Mouse (Mus musculus) liver, adult 2 months (tissue): ENCODE measurements around the gene 1700024G13Rik. TPM values are rescaled to one million over a fixed set of nuclear protein-coding genes. Genes with fewer than 3 reads are reported as not detected.
A peak's percentile ranks its signal among the peaks of the same experiment; 100 is the strongest.

Experiments used
- DNase-seq: peaks from one replicate; pipeline ENCODE4 v3.0.0-alpha.2; 2011; ENCODE audit warnings: low read depth, low spot score; ENCODE audit errors: extremely low read depth
- H3K27ac ChIP-seq: fragments of 200-500 bp; replicated peaks from 2 replicates; pipeline ENCODE4 v1.5.1; 2012; ENCODE audit warnings: low read depth, mild to moderate bottlenecking, control low read depth, inconsistent platforms, low read length; ENCODE audit not compliant: insufficient read depth
- H3K27me3 ChIP-seq: fragments of 200-500 bp; 2 replicates; pipeline ENCODE4 v1.6.1; 2012; ENCODE audit warnings: mild to moderate bottlenecking, moderate library complexity, low read length, inconsistent platforms; ENCODE audit not compliant: control insufficient read depth, insufficient read depth
- H3K36me3 ChIP-seq: fragments of 200-500 bp; 2 replicates; pipeline ENCODE4 v1.6.1; 2012; ENCODE audit warnings: low read length, inconsistent platforms; ENCODE audit not compliant: control insufficient read depth, insufficient read depth
- H3K4me1 ChIP-seq: fragments of 200-500 bp; 2 replicates; pipeline ENCODE4 v1.6.1; 2011; ENCODE audit warnings: low read length; ENCODE audit not compliant: control insufficient read depth, insufficient read depth
- H3K4me3 ChIP-seq: fragments of 200-500 bp; 2 replicates; pipeline ENCODE4 v1.5.1; 2011; ENCODE audit warnings: low read depth, mild to moderate bottlenecking, control low read depth, low read length, moderate library complexity; ENCODE audit not compliant: insufficient read depth
- H3K79me2 ChIP-seq: fragments of 200-500 bp; 2 replicates; pipeline ENCODE4 v1.6.1; 2012; ENCODE audit warnings: inconsistent platforms, mild to moderate bottlenecking, low read length, moderate library complexity; ENCODE audit not compliant: control insufficient read depth, insufficient read depth
- H3K9ac ChIP-seq: fragments of 200-500 bp; 2 replicates; pipeline ENCODE4 v1.6.1; 2012; ENCODE audit warnings: low read depth, mild to moderate bottlenecking, control low read depth, inconsistent platforms, low read length
- CTCF ChIP-seq: fragments of 200-500 bp; IDR thresholded peaks from 2 replicates; pipeline ENCODE4 v1.5.1; 2011; ENCODE audit warnings: low read depth, low read length, control low read depth
- POLR2A ChIP-seq: fragments of 200-500 bp; IDR thresholded peaks from 2 replicates; pipeline ENCODE4 v1.6.1; 2011; ENCODE audit warnings: low read length, control low read depth; ENCODE audit not compliant: insufficient read depth; ENCODE audit errors: extremely low read depth
- WGBS: fragments of 180-500 bp; shearing (Covaris S2); methylation state at CpG from one replicate; pipeline ENCODE4 v1.1.7; 2018; 5-methylcytosine and 5-hydroxymethylcytosine counted together
- polyA plus RNA-seq: library from polyadenylated mRNA; depleted of rRNA; stranded (reverse); fragments of >200 nt; gene quantifications from 2 replicates; pipeline ENCODE4 v1.2.3, GENCODE M21; 2012; rRNA removed
- total RNA-seq: library from RNA; depleted of rRNA; stranded (reverse); fragments of >200 nt; gene quantifications from 2 replicates; pipeline ENCODE4 v1.2.3, GENCODE M21; 2014; rRNA removed

The 1700024G13Rik gene
- total RNA-seq (not detected in 2 replicates), polyA plus RNA-seq (not detected in 2 replicates)

- peak; percentile 36 for DNase-seq
- H3K27ac ChIP-seq, result no peak within 1 kb of the TSS
- no peaks in the 10 kb centered on the region for H3K27me3 ChIP-seq
- no peaks in the 10 kb centered on the region for H3K36me3 ChIP-seq
- H3K9ac ChIP-seq, result no peak within 1 kb of the TSS
- TF ChIP-seq CTCF (no peak), POLR2A (no peak)
- H3K4me1 ChIP-seq, result no peaks in the 10 kb centered on the region
- no peaks in the 10 kb centered on the region for H3K79me2 ChIP-seq
- 6% methylated on average over 13 of the region's 13 CpGs for WGBS
- H3K4me3 ChIP-seq, result no peak within 1 kb of the TSS
Observed at GRCm38 (mm10) chr14:32388196-32388595, at the start of gene 1700024G13Rik. Gene 1700024G13Rik, minus strand, starts transcription at chr14:32388391.

- H3K27ac ChIP-seq, result no peak overlapping the region
- TF ChIP-seq CTCF (no peak), POLR2A (no peak)
- WGBS, result 54% methylated on average over 5 of the region's 5 CpGs
- no peak overlapping the region for H3K9ac ChIP-seq
- no peaks in the 10 kb centered on the region for H3K36me3 ChIP-seq
- H3K4me1 ChIP-seq, result no peaks in the 10 kb centered on the region
- H3K4me3 ChIP-seq, result no peak overlapping the region
- H3K27me3 ChIP-seq, result no peaks in the 10 kb centered on the region
- no peaks in the 10 kb centered on the region for H3K79me2 ChIP-seq
- DNase-seq, result no peak
Observed at GRCm38 (mm10) chr14:32437352-32437793, 49.2 kb upstream of the 1700024G13Rik start.

- Histone ChIP-seq H3K79me2 (no peaks in the 10 kb centered on the region), H3K27ac (no peak overlapping the region), H3K4me3 (no peak overlapping the region), H3K36me3 (no peaks in the 10 kb centered on the region), H3K9ac (no peak overlapping the region), H3K4me1 (no peaks in the 10 kb centered on the region), H3K27me3 (no peaks in the 10 kb centered on the region)
- DNase-seq, result no peak
- 58% methylated on average over 8 of the region's 8 CpGs for WGBS
- TF ChIP-seq POLR2A, result no peak
- TF ChIP-seq CTCF, result no peak
Observed at GRCm38 (mm10) chr14:32429030-32429602, 40.9 kb upstream of the 1700024G13Rik start.

GRCm38 (mm10) chr14:32423946-32424345 lies 35.8 kb upstream of the 1700024G13Rik start:
- Histone ChIP-seq H3K79me2 (no peaks in the 10 kb centered on the region), H3K36me3 (no peaks in the 10 kb centered on the region), H3K4me3 (no peak overlapping the region), H3K27ac (no peak overlapping the region), H3K4me1 (no peaks in the 10 kb centered on the region), H3K27me3 (no peaks in the 10 kb centered on the region), H3K9ac (no peak overlapping the region)
- 83% methylated on average over 7 of the region's 7 CpGs for WGBS
- no peak for DNase-seq
- TF ChIP-seq POLR2A (no peak), CTCF (no peak)

GRCm38 (mm10) chr14:32418747-32419146 lies 30.6 kb upstream of the 1700024G13Rik start:
- no peak overlapping the region for H3K9ac ChIP-seq
- no peak overlapping the region for H3K4me3 ChIP-seq
- H3K4me1 ChIP-seq, result no peaks in the 10 kb centered on the region
- H3K27me3 ChIP-seq, result no peaks in the 10 kb centered on the region
- no peaks in the 10 kb centered on the region for H3K79me2 ChIP-seq
- 88% methylated on average over 11 of the region's 11 CpGs for WGBS
- no peak overlapping the region for H3K27ac ChIP-seq
- TF ChIP-seq CTCF (no peak), POLR2A (no peak)
- no peak for DNase-seq
- H3K36me3 ChIP-seq, result no peaks in the 10 kb centered on the region

GRCm38 (mm10) chr14:32412075-32412474 lies 23.9 kb upstream of the 1700024G13Rik start:
- H3K27ac ChIP-seq, result no peak overlapping the region
- no peaks in the 10 kb centered on the region for H3K36me3 ChIP-seq
- no peaks in the 10 kb centered on the region for H3K79me2 ChIP-seq
- H3K27me3 ChIP-seq, result no peaks in the 10 kb centered on the region
- no peak overlapping the region for H3K9ac ChIP-seq
- no peak for TF ChIP-seq POLR2A
- no peak for TF ChIP-seq CTCF
- no peaks in the 10 kb centered on the region for H3K4me1 ChIP-seq
- DNase-seq, result no peak
- WGBS, result 84% methylated on average over 5 of the region's 5 CpGs
- H3K4me3 ChIP-seq, result no peak overlapping the region
